Mouse (Mus musculus): ENCODE data around the gene Gm20388. TPM values are rescaled to one million over a fixed set of nuclear protein-coding genes. Genes with fewer than 3 reads are reported as not detected.

Gm20388 gene
- polyA plus RNA-seq, 1 experiment from 2014 or later, result 7.1 TPM

GRCm38 (mm10) chr8:122443262-122444006, 2532.8 kb downstream of the Gm20388 start, which contains the start of gene Mvd:
Gene Mvd (minus strand): TSS chr8:122443422.

GRCm38 (mm10) chr8:122460524-122461472, 2550.2 kb downstream of the Gm20388 start, which contains the start of gene Snai3:
Gene Snai3 (minus strand): TSS chr8:122460733.

GRCm38 (mm10) chr8:122475580-122476320, 2565.1 kb downstream of the Gm20388 start, which contains the start of the genes Rnf166 and Ctu2:
Gene Rnf166 (minus strand): TSS chr8:122476064.
Gene Ctu2 (plus strand): TSS chr8:122476143.

GRCm38 (mm10) chr8:122551265-122552051, 2640.8 kb downstream of the Gm20388 start, which contains the start of gene Piezo1:
Gene Piezo1 (minus strand): TSS chr8:122551329.

GRCm38 (mm10) chr8:122567361-122568108, 2656.9 kb downstream of the Gm20388 start, which contains the start of gene Cdt1:
Gene Cdt1 (plus strand): TSS chr8:122568015.

GRCm38 (mm10) chr8:122576648-122577022, 2666.0 kb downstream of the Gm20388 start, which contains the start of gene Aprt:
Gene Aprt (minus strand): TSS chr8:122576909.

GRCm38 (mm10) chr8:122611295-122612133, 2700.9 kb downstream of the Gm20388 start, which contains the start of the genes Galns and Trappc2l:
Gene Galns (minus strand): TSS chr8:122611463.
Gene Trappc2l (plus strand): TSS chr8:122611640.

GRCm38 (mm10) chr8:122622727-122623126, 2712.1 kb downstream of the Gm20388 start, which contains the start of gene Pabpn1l:
Gene Pabpn1l (minus strand): TSS chr8:122622739.

GRCm38 (mm10) chr8:122699005-122699492, 2788.4 kb downstream of the Gm20388 start, which contains the start of gene Cbfa2t3:
Gene Cbfa2t3 (minus strand): TSS chr8:122699109.

GRCm38 (mm10) chr8:122775285-122776155, 2864.9 kb downstream of the Gm20388 start, which contains the start of gene Acsf3:
Gene Acsf3 (plus strand): TSS chr8:122775486.

GRCm38 (mm10) chr8:122847829-122848561, 2937.4 kb downstream of the Gm20388 start, which contains the start of gene Cdh15:
Gene Cdh15 (plus strand): TSS chr8:122847966.

GRCm38 (mm10) chr8:123042158-123042973, 3131.7 kb downstream of the Gm20388 start, which contains the start of gene Ankrd11:
Gene Ankrd11 (minus strand): TSS chr8:123042277.

GRCm38 (mm10) chr8:123062721-123063120, 3152.1 kb downstream of the Gm20388 start, which contains the start of gene Spg7:
Gene Spg7 (plus strand): TSS chr8:123062942.

GRCm38 (mm10) chr8:123101735-123102685, 3191.4 kb downstream of the Gm20388 start, which contains the start of gene Rpl13:
Gene Rpl13 (plus strand): TSS chr8:123102350.

GRCm38 (mm10) chr8:123117127-123117731, 3206.6 kb downstream of the Gm20388 start, which contains the start of gene Cpne7:
Gene Cpne7 (plus strand): TSS chr8:123117374.

